Mouse (Mus musculus): ENCODE results near the gene Pik3r1.

DNA sequence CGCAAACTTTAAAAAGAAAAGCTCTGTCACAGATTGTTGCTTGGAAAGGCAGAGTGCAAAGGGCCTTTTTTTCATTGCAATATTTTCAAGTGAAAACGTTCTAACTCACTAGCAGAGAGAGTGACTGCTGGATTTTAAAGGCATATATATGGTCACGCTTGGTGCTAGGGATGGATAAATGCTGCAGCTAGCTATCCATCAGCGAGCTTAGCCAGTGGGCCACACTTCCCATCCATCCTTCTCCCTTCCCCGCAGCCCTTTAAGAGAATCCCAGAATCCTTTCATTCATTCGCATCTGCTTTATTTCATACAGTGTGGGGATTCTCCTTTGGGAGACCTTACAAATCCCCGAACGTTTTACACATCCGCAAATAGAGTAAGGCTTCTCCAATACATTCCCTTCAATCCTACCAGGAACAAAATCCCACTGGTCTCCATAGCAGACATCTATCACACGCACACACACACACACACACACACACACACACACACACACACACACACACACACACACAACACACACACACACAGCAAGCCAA, 32.9 kb upstream of the Pik3r1 start:
- TF ChIP-seq POLR2A (IDR thresholded peaks at IDR 0.05; ENCODE audit: insufficient read length, low read depth) (no peak), CEBPB (IDR thresholded peaks at IDR 0.05; ENCODE audit: insufficient read depth, poor library complexity, severe bottlenecking) (no peak), MAX (IDR thresholded peaks at IDR 0.05; ENCODE audit: low read depth) (no peak), SRF (IDR thresholded peaks at IDR 0.05; ENCODE audit: control insufficient read depth, insufficient read length, low read depth) (no peak), USF1 (IDR thresholded peaks at IDR 0.05; ENCODE audit: low read depth) (no peak), TCF3 (IDR thresholded peaks at IDR 0.05; ENCODE audit: insufficient read length, low read depth) (no peak), TCF12 (IDR thresholded peaks at IDR 0.05; ENCODE audit: insufficient read depth, poor library complexity, severe bottlenecking) (no peak), MYOG (IDR thresholded peaks at IDR 0.05; ENCODE audit: control insufficient read depth in 1 of 3, insufficient read depth in 1 of 3, insufficient read length in 2 of 3, low read depth in 2 of 3) (no peak), E2F4 (IDR thresholded peaks at IDR 0.05; ENCODE audit: insufficient read depth) (no peak), POLR2AphosphoS2 (IDR thresholded peaks at IDR 0.05; ENCODE audit: insufficient read length, low read depth) (no peak)
